Mouse (Mus musculus): ENCODE data around the gene Cdc42ep2. TPM values are rescaled to one million over a fixed set of nuclear protein-coding genes. Genes with fewer than 3 reads are reported as not detected.

Gene Cdc42ep2
- polyA plus RNA-seq, 1 experiment from 2014 or later = 6.5 TPM

DNA sequence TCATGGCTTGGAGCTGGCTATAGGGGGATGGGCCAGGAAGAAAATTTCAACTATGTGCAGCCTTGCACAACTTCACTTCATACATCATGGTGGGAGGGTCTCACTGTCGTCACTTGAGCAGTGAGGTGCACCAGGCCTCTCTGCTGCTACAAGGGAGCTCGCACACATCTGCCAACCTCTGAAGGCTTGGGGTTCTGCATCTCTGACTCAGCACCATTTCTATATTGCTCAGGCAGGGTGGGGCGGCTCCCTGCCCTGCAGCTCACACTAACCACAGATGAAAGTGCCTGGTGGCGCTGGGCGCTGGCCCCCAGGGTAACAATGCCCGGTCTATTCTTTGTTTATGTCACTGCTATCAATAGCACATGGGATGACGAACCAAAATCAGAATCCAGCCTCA is 20.4 kb upstream of the Cdc42ep2 start:
- CTCF ChIA-PET = interaction anchor here (0.7 to 1.7 kb wide), 3 partner anchors 10 to 21 kb away, joined by 3 to 11 read pairs (median 4); no protein-coding TSS in a partner anchor

DNA sequence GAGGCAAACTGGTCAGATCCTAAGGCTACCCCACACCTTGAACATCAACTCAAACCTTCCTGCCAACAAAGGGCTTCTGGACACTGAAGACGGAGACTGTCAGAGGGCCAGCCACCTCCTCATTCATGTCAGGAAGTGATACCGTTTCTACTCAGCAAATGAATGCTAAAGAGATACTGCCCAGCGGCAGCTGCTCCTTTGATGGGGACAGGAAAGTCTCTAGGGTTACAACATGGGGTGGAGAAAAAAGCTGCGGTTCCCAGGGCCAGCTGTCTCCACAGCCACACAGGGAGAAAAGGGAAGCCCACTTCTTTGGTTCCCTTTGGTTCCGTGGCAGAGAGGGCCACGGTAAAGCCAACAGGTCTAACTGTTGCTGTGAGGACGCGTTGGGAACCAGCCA is 19.5 kb upstream of the Cdc42ep2 start:
- H3K27me3 ChIP-seq = no peaks in the 10 kb centered on the region
- no peak for TF ChIP-seq CTCF (IDR thresholded peaks at IDR 0.05)
- DNase-seq (ENCODE audit: low read depth, low spot score) (no peak), ATAC-seq (no peak)
- in situ Hi-C loops (cut with MboI; ENCODE audit: low pct_unique_long_range_greater_than_20kb) = no loop called here
- ChIA-PET CTCF (interaction anchor here (1.5 to 1.7 kb wide), 3 partner anchors 11 to 20 kb away, joined by 4 to 11 read pairs (median 4); no protein-coding TSS in a partner anchor), POLR2A (interaction anchor here (1.2 kb wide), 1 partner anchor 21 kb away, joined by 4 read pairs; no protein-coding TSS in a partner anchor)

More for the DNA sequence above, 20.4 kb upstream of the Cdc42ep2 start:
- no peak for DNase-seq (ENCODE audit: low read depth, low spot score)
- no peaks in the 10 kb centered on the region for H3K27me3 ChIP-seq
- in situ Hi-C loops (cut with MboI; ENCODE audit: low pct_unique_long_range_greater_than_20kb) = no loop called here
- peak; percentile 45 for ATAC-seq
- POLR2A ChIA-PET = interaction anchor here (1.2 kb wide), 1 partner anchor 22 kb away, joined by 4 read pairs; no protein-coding TSS in a partner anchor
- no peak for TF ChIP-seq CTCF (IDR thresholded peaks at IDR 0.05)

DNA sequence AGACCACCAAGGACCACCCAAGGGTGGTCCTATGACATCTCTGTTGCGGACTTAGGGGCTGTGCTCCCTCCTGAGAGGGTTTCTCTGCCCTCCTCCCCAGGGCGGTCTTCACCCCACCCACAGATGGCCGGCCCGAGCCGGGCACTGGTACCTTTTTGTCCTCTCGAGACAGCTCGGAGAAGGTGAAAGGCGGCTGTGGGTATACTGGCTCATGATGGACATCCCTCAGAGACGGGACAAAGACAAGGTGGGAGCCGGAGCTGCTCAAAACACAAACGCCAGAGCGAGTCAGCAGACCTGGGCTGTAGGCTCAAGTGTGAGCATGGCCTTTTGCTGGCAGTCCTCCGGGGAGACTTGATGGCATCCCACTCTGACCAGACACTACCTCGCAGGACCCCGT is 18.8 kb upstream of the Cdc42ep2 start:
- H3K27me3 ChIP-seq = no peaks in the 10 kb centered on the region
- POLR2A ChIA-PET = no interaction called here
- DNase-seq (ENCODE audit: low read depth, low spot score) (no peak), ATAC-seq (no peak)
- CTCF ChIA-PET = interaction anchor here (1.3 to 1.6 kb wide), 2 partner anchors 14 to 19 kb away, joined by 4 read pairs; no protein-coding TSS in a partner anchor
- no peak for TF ChIP-seq CTCF (IDR thresholded peaks at IDR 0.05)
- in situ Hi-C loops (cut with MboI; ENCODE audit: low pct_unique_long_range_greater_than_20kb) = no loop called here

DNA sequence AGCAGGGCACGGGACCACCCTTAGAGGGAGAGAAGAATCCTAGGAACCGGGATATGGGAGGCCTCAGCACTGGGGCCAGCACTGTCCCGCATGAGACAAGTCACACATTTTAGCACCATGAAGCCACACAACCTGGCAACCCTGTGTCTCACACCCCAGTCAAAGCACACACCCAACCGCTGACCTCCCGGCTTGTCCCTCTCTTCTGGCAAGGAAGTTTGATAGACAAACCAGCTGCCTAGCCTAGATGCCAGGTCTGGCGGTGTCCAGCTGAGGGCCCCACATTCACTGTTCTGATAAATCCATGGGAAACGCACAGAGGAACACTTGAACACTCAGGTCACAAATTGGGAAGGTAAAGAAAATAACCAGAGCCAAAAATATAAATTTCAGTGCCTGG is 18.0 kb upstream of the Cdc42ep2 start:
- TF ChIP-seq CTCF (IDR thresholded peaks at IDR 0.05) = no peak
- CTCF ChIA-PET = interaction anchor here (1.3 to 1.7 kb wide), 2 partner anchors 13 to 156 kb away, joined by 4 to 6 read pairs; no protein-coding TSS in a partner anchor
- in situ Hi-C loops (cut with MboI; ENCODE audit: low pct_unique_long_range_greater_than_20kb) = no loop called here

DNA sequence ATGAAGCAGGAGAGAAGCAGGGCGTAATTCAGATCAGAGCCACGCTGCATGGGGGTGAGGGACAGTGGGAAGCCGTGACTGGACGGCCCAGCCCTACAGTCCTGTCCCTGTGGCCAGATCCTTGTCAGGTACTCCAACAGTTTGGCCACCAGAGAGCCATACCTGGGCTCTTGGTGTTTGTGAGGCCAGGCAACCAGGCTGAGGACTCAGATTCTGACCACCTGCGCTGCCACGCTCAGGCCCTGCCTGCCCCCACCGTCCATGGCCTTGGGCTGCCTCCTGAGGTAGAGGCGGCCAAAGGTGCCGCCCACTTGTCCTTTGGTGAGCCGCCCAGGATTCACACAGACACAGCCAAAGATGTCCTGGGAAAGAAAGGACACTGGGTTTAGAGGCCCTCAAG is 16.0 kb upstream of the Cdc42ep2 start:
- ATAC-seq (no peak), DNase-seq (ENCODE audit: low read depth, low spot score) (no peak)
- H3K27me3 ChIP-seq = no peaks in the 10 kb centered on the region
- CTCF ChIA-PET = interaction anchor here (0.9 kb wide), 1 partner anchor 14 kb away, joined by 4 read pairs; no protein-coding TSS in a partner anchor
- TF ChIP-seq CTCF (IDR thresholded peaks at IDR 0.05) = no peak
- in situ Hi-C loops (cut with MboI; ENCODE audit: low pct_unique_long_range_greater_than_20kb) = no loop called here
- POLR2A ChIA-PET = no interaction called here

More for the DNA sequence above, 18.0 kb upstream of the Cdc42ep2 start:
- ATAC-seq (no peak), DNase-seq (ENCODE audit: low read depth, low spot score) (no peak)
- POLR2A ChIA-PET = no interaction called here
- no peaks in the 10 kb centered on the region for H3K27me3 ChIP-seq

DNA sequence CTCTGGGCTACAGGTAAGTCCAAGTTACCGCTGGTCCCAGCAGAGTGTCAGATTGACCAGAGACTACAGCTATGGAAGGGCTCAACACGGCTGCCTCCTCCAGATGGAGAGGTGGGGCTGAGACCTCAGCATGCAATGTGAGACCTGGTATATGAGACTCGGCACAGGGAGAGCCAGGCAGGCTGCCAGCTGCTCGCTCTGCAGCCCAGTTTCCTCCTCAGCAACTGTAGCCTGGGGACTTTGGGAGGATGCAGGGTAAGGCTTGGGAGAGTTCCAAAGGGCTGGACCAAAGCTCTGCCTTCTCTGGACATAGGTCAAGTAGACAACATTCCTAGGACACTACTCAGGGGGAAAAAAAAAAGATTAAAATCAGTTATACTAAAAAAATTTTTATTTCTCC is 15.6 kb upstream of the Cdc42ep2 start:
- peak; percentile 18 for ATAC-seq
- TF ChIP-seq CTCF (IDR thresholded peaks at IDR 0.05) = no peak

DNA sequence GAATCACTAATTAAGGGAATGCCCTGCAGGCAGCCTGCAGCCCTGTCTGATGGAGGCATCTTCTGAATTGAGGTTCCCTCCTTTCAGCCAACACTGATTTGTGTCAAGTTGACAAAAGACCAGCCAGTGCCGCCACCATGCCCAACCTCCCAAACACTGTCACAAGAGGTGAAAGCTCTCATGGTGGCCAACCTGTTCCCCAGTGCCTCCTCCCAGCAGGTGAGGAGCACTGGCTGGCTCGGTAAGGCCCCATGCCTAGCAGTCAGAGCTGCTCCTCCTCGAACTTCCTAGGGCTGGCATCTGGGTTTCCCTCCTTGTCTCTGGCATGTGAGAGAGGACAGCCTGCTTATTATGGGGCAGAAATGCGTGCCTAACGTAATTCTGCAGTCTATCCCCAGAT is 15.1 kb upstream of the Cdc42ep2 start:
- in situ Hi-C loops (cut with MboI; ENCODE audit: low pct_unique_long_range_greater_than_20kb) = no loop called here
- no peaks in the 10 kb centered on the region for H3K27me3 ChIP-seq
- ChIA-PET POLR2A (interaction anchor here (1.0 kb wide), 1 partner anchor 10 kb away, joined by 3 read pairs; no protein-coding TSS in a partner anchor), CTCF (interaction anchor here (0.7 to 1.0 kb wide), 3 partner anchors 10 to 16 kb away, joined by 3 to 4 read pairs (median 4); no protein-coding TSS in a partner anchor)
- no peak for TF ChIP-seq CTCF (IDR thresholded peaks at IDR 0.05)
- no peak for ATAC-seq
- no peak for DNase-seq (ENCODE audit: low read depth, low spot score)

More for the DNA sequence above, 15.6 kb upstream of the Cdc42ep2 start:
- no peaks in the 10 kb centered on the region for H3K27me3 ChIP-seq
- CTCF ChIA-PET = interaction anchor here (0.7 to 1.0 kb wide), 3 partner anchors 10 to 16 kb away, joined by 3 to 4 read pairs (median 4); no protein-coding TSS in a partner anchor
- no peak for DNase-seq (ENCODE audit: low read depth, low spot score)
- in situ Hi-C loops (cut with MboI; ENCODE audit: low pct_unique_long_range_greater_than_20kb) = no loop called here
- POLR2A ChIA-PET = interaction anchor here (1.0 kb wide), 1 partner anchor 11 kb away, joined by 3 read pairs; no protein-coding TSS in a partner anchor

DNA sequence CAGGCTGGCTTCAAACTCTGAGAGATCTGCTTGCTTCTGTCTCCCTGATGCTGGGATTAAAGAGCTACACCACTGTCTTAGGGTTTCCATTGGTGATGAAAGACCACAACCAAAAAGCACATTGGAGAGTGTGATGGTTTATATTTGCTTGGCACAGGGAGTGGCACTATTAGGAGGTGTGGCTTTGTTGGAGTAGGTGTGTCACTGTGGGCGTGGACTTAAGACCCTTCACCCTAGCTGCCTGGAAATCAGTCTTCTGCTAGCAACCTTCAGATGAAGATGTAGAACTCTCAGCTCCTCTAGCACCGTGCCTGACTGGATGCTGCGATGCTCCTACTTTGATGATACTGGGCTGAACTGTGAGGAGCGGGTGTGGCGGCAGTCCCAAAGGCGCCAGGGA is 13.9 kb upstream of the Cdc42ep2 start:
- no peak for ATAC-seq
- CTCF ChIA-PET = interaction anchor here (1.3 to 1.6 kb wide), 2 partner anchors 13 to 18 kb away, joined by 5 read pairs; partner anchors contain the start of gene Cdc42ep2
- no peak for TF ChIP-seq CTCF (IDR thresholded peaks at IDR 0.05)
- H3K27me3 ChIP-seq = no peaks in the 10 kb centered on the region
- in situ Hi-C loops (cut with MboI; ENCODE audit: low pct_unique_long_range_greater_than_20kb) = no loop called here
- POLR2A ChIA-PET = no interaction called here
- no peak for DNase-seq (ENCODE audit: low read depth, low spot score)

DNA sequence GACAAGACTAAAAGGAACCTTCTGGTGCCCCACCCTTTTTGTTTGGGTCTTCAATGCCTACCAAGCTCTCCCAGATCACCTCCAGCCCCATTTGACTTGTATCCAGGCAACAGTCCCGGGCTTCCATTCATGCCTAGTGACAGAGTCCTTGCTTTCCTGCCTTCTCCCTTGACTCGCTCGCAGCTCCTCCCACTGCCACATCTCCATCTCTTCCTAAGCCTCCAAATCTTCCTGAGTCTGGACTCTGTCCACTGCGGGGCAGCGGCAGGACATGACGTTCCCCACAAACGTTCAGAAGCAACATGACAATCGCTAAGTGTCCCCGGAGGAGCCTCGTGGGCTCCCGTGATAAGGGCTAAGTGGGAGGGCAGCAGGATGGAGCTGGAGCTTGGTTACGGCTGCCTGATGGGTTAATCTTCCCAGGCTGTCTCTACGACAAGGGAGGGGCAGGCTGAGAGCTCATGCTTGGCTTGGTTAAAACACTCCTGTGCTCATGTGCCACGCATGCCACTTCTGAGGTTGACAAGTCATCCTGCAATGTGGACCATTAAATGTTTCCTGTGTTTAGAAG is 13.3 kb upstream of the Cdc42ep2 start:
- DNase-seq (ENCODE audit: low read depth, low spot score) (no peak), ATAC-seq (no peak)
- no peaks in the 10 kb centered on the region for H3K27me3 ChIP-seq
- in situ Hi-C loops (cut with MboI; ENCODE audit: low pct_unique_long_range_greater_than_20kb) = no loop called here
- ChIA-PET POLR2A (no interaction called here), CTCF (interaction anchor here (1.3 to 1.6 kb wide), 2 partner anchors 13 to 18 kb away, joined by 5 read pairs; partner anchors contain the start of gene Cdc42ep2)
- no peak for TF ChIP-seq CTCF (IDR thresholded peaks at IDR 0.05)

DNA sequence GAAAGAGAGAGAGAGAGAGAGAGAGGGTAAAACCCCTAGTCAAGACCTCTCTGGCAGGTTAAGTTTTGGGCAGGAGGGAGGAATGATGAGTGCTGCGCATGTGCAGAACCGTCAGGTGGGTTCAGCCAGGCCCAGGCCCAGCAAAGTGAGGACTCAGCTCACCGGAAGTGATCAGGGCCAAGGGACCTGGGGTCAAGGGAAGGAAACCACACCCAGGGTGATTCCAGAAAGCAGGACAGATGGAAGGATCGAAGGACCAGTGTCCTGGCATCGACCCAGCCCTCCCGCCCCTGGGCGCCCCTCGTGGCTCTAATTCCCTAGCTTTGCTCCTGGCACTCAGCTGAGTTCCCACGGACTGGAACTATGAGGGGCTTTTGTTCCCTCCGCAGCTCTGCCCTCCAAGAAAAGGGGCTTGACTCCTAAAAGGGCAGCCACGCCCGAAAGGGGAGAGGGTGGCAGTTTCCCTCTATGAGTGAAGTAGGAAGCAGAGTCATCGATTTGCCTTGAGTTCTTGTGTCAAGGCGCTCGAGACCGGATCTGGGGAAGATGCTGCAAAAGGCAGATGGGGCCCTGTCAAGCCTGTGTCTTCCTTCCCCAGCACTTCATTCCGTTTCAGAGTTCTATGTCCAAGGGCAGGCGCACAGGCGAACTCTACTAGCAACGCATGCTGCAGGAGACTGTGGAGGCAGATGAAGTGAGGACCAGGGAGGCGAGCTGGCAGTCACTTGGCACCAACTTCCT is 12.6 kb upstream of the Cdc42ep2 start:
- ChIA-PET POLR2A (no interaction called here), CTCF (interaction anchor here (1.2 to 1.6 kb wide), 3 partner anchors 11 to 19 kb away, joined by 3 to 5 read pairs (median 5); partner anchors contain the start of gene Cdc42ep2)
- TF ChIP-seq CTCF (IDR thresholded peaks at IDR 0.05) = no peak
- in situ Hi-C loops (cut with MboI; ENCODE audit: low pct_unique_long_range_greater_than_20kb) = no loop called here
- ATAC-seq (no peak), DNase-seq (ENCODE audit: low read depth, low spot score) (no peak)
- H3K27me3 ChIP-seq = no peaks in the 10 kb centered on the region
